Comparison of ENCODE assay signal across 13 mouse cellular contexts in the genomic region with DNA sequence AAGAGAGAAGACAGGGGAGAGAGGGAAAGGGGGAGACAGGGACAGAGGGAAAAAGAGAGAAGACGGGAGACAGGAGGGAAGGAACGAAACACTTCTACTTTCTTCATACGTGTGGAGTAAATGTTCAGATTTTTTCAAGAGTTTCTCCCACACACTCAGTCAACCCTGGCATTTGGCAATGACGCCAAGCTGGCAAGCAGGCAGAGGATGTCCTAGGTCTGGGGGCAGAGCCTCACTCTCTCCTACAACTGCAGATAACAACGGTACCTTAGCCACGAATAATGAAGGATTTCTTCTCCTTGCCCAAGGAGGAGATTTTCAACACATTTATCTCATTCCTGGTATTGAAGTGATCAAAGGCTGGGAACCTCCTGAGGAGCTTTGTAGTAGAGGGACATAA. TPM values are rescaled to one million over a fixed set of nuclear protein-coding genes. Genes with fewer than 3 reads are reported as not detected.
DNase-seq lines count a peak whose midpoint lies in the region; ATAC-seq and TF ChIP-seq lines count a peak whose summit lies in the region.
"Had no signal": no experiment of that assay in that cellular context is flagged by ENCODE, and none has a peak within 500 bp of the region (broad histone marks: within the 10 kb centered on the region; RNA-seq: fewer than 3 reads in every experiment).

No protein-coding gene starts in this region.

- no peak for TF ChIP-seq CTCF in heart, adult 2 months (IDR thresholded peaks at IDR 0.05)
- TF ChIP-seq CTCF in midbrain, postnatal 0 days (IDR thresholded peaks at IDR 0.05) = no peak
- TF ChIP-seq CTCF in intestine, postnatal 0 days (IDR thresholded peaks at IDR 0.05; ENCODE audit: low read depth) = no peak
- no peak for TF ChIP-seq CTCF in stomach, postnatal 0 days (IDR thresholded peaks at IDR 0.05; ENCODE audit: low read depth)

- H3K4me1 ChIP-seq in heart, embryonic 11.5 days (ENCODE audit: control insufficient read depth, insufficient read depth, low read length) = peaks cover 53% of the 10 kb centered on the region
- peaks cover 5% of the 10 kb centered on the region for H3K4me1 ChIP-seq in heart, adult 2 months (ENCODE audit: control insufficient read depth, insufficient read depth, low read length)
- H3K4me1 ChIP-seq in midbrain, embryonic 10.5 days = peaks cover 46% of the 10 kb centered on the region
- peaks cover 3% of the 10 kb centered on the region; the same call in 1 of the 2 replicates for H3K4me1 ChIP-seq in midbrain, postnatal 0 days (ENCODE audit: insufficient read depth, low read length)
- 0 out of 2 replicates have a peak, but pooled peaks cover 11% of the 10 kb centered on the region for H3K4me1 ChIP-seq in intestine, postnatal 0 days (replicated peaks; ENCODE audit: control insufficient read depth, insufficient read depth, low read length)
- peaks cover 8% of the 10 kb centered on the region; the same call in 1 of the 2 replicates for H3K4me1 ChIP-seq in stomach, postnatal 0 days (replicated peaks; ENCODE audit: control insufficient read depth, insufficient read depth)

- H3K27ac ChIP-seq in heart, embryonic 11.5 days (ENCODE audit: low read depth, low read length) = no peak overlapping the region
- no peak overlapping the region for H3K27ac ChIP-seq in heart, adult 2 months
- peak overlapping the region; percentile 24; the same call in 1 of the 2 replicates for H3K27ac ChIP-seq in midbrain, embryonic 10.5 days (replicated peaks)
- H3K27ac ChIP-seq in midbrain, postnatal 0 days (ENCODE audit: low read depth, low read length) = no peak overlapping the region
- H3K27ac ChIP-seq in intestine, postnatal 0 days (ENCODE audit: low read depth, low read length) = peak overlapping the region; percentile 79; the same call in 1 of the 2 replicates
- H3K27ac ChIP-seq in stomach, postnatal 0 days (replicated peaks) = no peak overlapping the region
- H3K27ac ChIP-seq: liver, embryonic 12.5 days; neural tube, embryonic 13.5 days had no signal

- WGBS in heart, embryonic 11.5 days (ENCODE audit: insufficient replicate concordance) = 40% methylated on average over 6 of the region's 6 CpGs
- 37% methylated on average over 6 of the region's 6 CpGs for WGBS in heart, adult 2 months
- WGBS in midbrain, embryonic 10.5 days = 38% methylated on average over 6 of the region's 6 CpGs
- WGBS in midbrain, postnatal 0 days = 29% methylated on average over 6 of the region's 6 CpGs
- 43% methylated on average over 6 of the region's 6 CpGs for WGBS in intestine, postnatal 0 days
- 40% methylated on average over 6 of the region's 6 CpGs for WGBS in stomach, postnatal 0 days

- H3K9me3 ChIP-seq in heart, embryonic 11.5 days (replicated peaks; ENCODE audit: control insufficient read depth, low read length) = no peaks in the 10 kb centered on the region
- H3K9me3 ChIP-seq in midbrain, embryonic 10.5 days (replicated peaks) = no peaks in the 10 kb centered on the region
- H3K9me3 ChIP-seq in midbrain, postnatal 0 days (ENCODE audit: low read length) = no peaks in the 10 kb centered on the region
- H3K9me3 ChIP-seq in intestine, postnatal 0 days (ENCODE audit: control insufficient read depth) = no peaks in the 10 kb centered on the region
- no peaks in the 10 kb centered on the region for H3K9me3 ChIP-seq in stomach, postnatal 0 days (ENCODE audit: control insufficient read depth, low read length)
- H3K9me3 ChIP-seq: forebrain, embryonic 10.5 days; liver, embryonic 12.5 days; neural tube, embryonic 13.5 days had no signal

- no peak for ATAC-seq in heart, embryonic 11.5 days (replicated peaks; ENCODE audit: insufficient number of reproducible peaks, low FRiP score, low TSS enrichment)
- ATAC-seq in midbrain, postnatal 0 days (ENCODE audit: low FRiP score) = no peak
- no peak for ATAC-seq in intestine, postnatal 0 days
- no peak for ATAC-seq in stomach, postnatal 0 days (ENCODE audit: low FRiP score, low TSS enrichment)
- ATAC-seq: liver, embryonic 12.5 days had no signal

- DNase-seq in heart, adult 2 months = no peak
- no peak for DNase-seq in midbrain, embryonic 10.5 days (ENCODE audit: low spot score)
- no peak for DNase-seq in midbrain, postnatal 0 days (ENCODE audit: low spot score)
- DNase-seq in adipocyte (ENCODE audit: low spot score) = peak; percentile 48
- no peak for DNase-seq in stomach, postnatal 0 days (ENCODE audit: low spot score)
- no peak for DNase-seq in layer of hippocampus, adult 9-10 months (ENCODE audit: low spot score)
- DNase-seq: right cerebral cortex, postnatal 25 days had no signal

- H3K4me3 ChIP-seq in heart, embryonic 11.5 days (ENCODE audit: low read depth, low read length) = no peak overlapping the region
- no peak overlapping the region for H3K4me3 ChIP-seq in heart, adult 2 months
- H3K4me3 ChIP-seq in midbrain, embryonic 10.5 days = no peak overlapping the region
- H3K4me3 ChIP-seq in midbrain, postnatal 0 days (ENCODE audit: low read depth, low read length) = no peak overlapping the region
- no peak overlapping the region for H3K4me3 ChIP-seq in intestine, postnatal 0 days (ENCODE audit: low read depth, low read length)
- H3K4me3 ChIP-seq in stomach, postnatal 0 days (ENCODE audit: low read depth, low read length) = no peak overlapping the region
- H3K4me3 ChIP-seq: liver, embryonic 12.5 days; neural tube, embryonic 13.5 days had no signal

- TF ChIP-seq POLR2A in heart, adult 2 months (IDR thresholded peaks at IDR 0.05; ENCODE audit: insufficient read depth, low read depth, low read length) = no peak

- intact Hi-C loops in heart, adult 2 months (cut with DNase I) = no loop called here

- H3K4me2 ChIP-seq in heart, embryonic 11.5 days = peak overlapping the region; percentile 22; the same call in 1 of the 2 replicates
- no peak overlapping the region for H3K4me2 ChIP-seq in midbrain, postnatal 0 days (ENCODE audit: low read depth, low read length, poor library complexity, severe bottlenecking)
- H3K4me2 ChIP-seq in intestine, postnatal 0 days (replicated peaks; ENCODE audit: low read depth) = peak overlapping the region; percentile 50
- H3K4me2 ChIP-seq in stomach, postnatal 0 days (replicated peaks; ENCODE audit: low read depth) = no peak overlapping the region

- H3K9ac ChIP-seq in heart, embryonic 11.5 days (ENCODE audit: low read depth, low read length) = no peak overlapping the region
- no peak overlapping the region for H3K9ac ChIP-seq in heart, adult 2 months (ENCODE audit: low read depth, low read length)
- H3K9ac ChIP-seq in midbrain, postnatal 0 days (replicated peaks; ENCODE audit: low read length, poor library complexity, severe bottlenecking) = no peak overlapping the region
- H3K9ac ChIP-seq in intestine, postnatal 0 days (ENCODE audit: low read depth, low read length) = no peak overlapping the region
- H3K9ac ChIP-seq in stomach, postnatal 0 days (ENCODE audit: low read length) = no peak overlapping the region
- H3K9ac ChIP-seq: liver, embryonic 12.5 days; neural tube, embryonic 13.5 days had no signal

- peaks cover 5% of the 10 kb centered on the region; the same call in 1 of the 2 replicates for H3K79me2 ChIP-seq in heart, adult 2 months (replicated peaks; ENCODE audit: control insufficient read depth, insufficient read depth, low read length)

- TF ChIP-seq EP300 in heart, adult 2 months (IDR thresholded peaks at IDR 0.05; ENCODE audit: insufficient read depth, low read depth, low read length) = no peak
- TF ChIP-seq EP300 in stomach, postnatal 0 days (optimal IDR thresholded peaks at IDR 0.05) = no peak

- no peaks in the 10 kb centered on the region for H3K36me3 ChIP-seq in heart, embryonic 11.5 days (ENCODE audit: control insufficient read depth, insufficient read depth, low read length)
- no peaks in the 10 kb centered on the region for H3K36me3 ChIP-seq in heart, adult 2 months (ENCODE audit: control insufficient read depth, insufficient read depth, low read length)
- no peaks in the 10 kb centered on the region for H3K36me3 ChIP-seq in midbrain, embryonic 10.5 days
- no peaks in the 10 kb centered on the region for H3K36me3 ChIP-seq in midbrain, postnatal 0 days (ENCODE audit: insufficient read depth, low read length)
- no peaks in the 10 kb centered on the region for H3K36me3 ChIP-seq in intestine, postnatal 0 days (ENCODE audit: control insufficient read depth, insufficient read depth)
- no peaks in the 10 kb centered on the region for H3K36me3 ChIP-seq in stomach, postnatal 0 days (ENCODE audit: control insufficient read depth, insufficient read depth, low read length)
- H3K36me3 ChIP-seq: forebrain, embryonic 10.5 days; liver, embryonic 12.5 days; neural tube, embryonic 13.5 days had no signal

- H3K27me3 ChIP-seq in heart, embryonic 11.5 days (ENCODE audit: control insufficient read depth, insufficient read depth, low read length) = no peaks in the 10 kb centered on the region
- no peaks in the 10 kb centered on the region for H3K27me3 ChIP-seq in heart, adult 2 months (ENCODE audit: control insufficient read depth, insufficient read depth, low read length)
- no peaks in the 10 kb centered on the region for H3K27me3 ChIP-seq in midbrain, embryonic 10.5 days (ENCODE audit: low read depth, poor library complexity, severe bottlenecking)
- no peaks in the 10 kb centered on the region for H3K27me3 ChIP-seq in midbrain, postnatal 0 days (ENCODE audit: insufficient read depth, low read length)
- H3K27me3 ChIP-seq in intestine, postnatal 0 days (replicated peaks; ENCODE audit: control insufficient read depth, insufficient read depth, low read length) = no peaks in the 10 kb centered on the region
- no peaks in the 10 kb centered on the region for H3K27me3 ChIP-seq in stomach, postnatal 0 days (ENCODE audit: control insufficient read depth, insufficient read depth, low read length)
- H3K27me3 ChIP-seq: CH12.LX; liver, embryonic 12.5 days; neural tube, embryonic 13.5 days had no signal

RNA-seq across cellular contexts. Expression of a gene that starts 30.2 kb away (rescaled TPM):
- 53.9 and 56.8 TPM in 2 replicates for polyA plus RNA-seq in heart, embryonic 11.5 days (2014; fragmentation: Nextera tagmentation; extraction: Ambion mirVana)
- 10 to 100 TPM; 48.5 to 52.0 TPM for total RNA-seq in heart, adult 2 months (2021)
- 17.5 and 29.8 TPM in 2 replicates for polyA plus RNA-seq in heart, adult 2 months (2012; rRNA removed)
- 24.9 and 27.2 TPM in 2 replicates for polyA plus RNA-seq in midbrain, embryonic 10.5 days (2016; fragmentation: Nextera tagmentation; extraction: Ambion mirVana)
- 41.3 and 58.7 TPM in 2 replicates for total RNA-seq in midbrain, postnatal 0 days (2014; rRNA removed)
- 21.4 and 22.5 TPM in 2 replicates for polyA plus RNA-seq in midbrain, postnatal 0 days (2015; fragmentation: Nextera tagmentation; extraction: Ambion mirVana)
- 24.3 and 24.5 TPM in 2 replicates for polyA plus RNA-seq in intestine, postnatal 0 days (2015; fragmentation: Nextera tagmentation; extraction: Ambion mirVana)
- 26.2 and 26.4 TPM in 2 replicates for polyA plus RNA-seq in stomach, postnatal 0 days (2015; fragmentation: Nextera tagmentation; extraction: Ambion mirVana)

Comparison
In these comparisons a context has a peak if more than half of its experiments do, and no peak if none do; other contexts are left out.
1. H3K27ac ChIP-seq: peak in midbrain, embryonic 10.5 days (single experiment) and intestine, postnatal 0 days (single experiment); none in heart, embryonic 11.5 days (single experiment), heart, adult 2 months (single experiment), midbrain, postnatal 0 days (single experiment) and stomach, postnatal 0 days (single experiment).
2. H3K4me2 ChIP-seq: peak in heart, embryonic 11.5 days (single experiment) and intestine, postnatal 0 days (single experiment); none in midbrain, postnatal 0 days (single experiment) and stomach, postnatal 0 days (single experiment).